Mouse (Mus musculus) ES-E14 (cell line): Measurements from ENCODE around the gene 1700007K13Rik. TPM values are rescaled to one million over a fixed set of nuclear protein-coding genes. Genes with fewer than 3 reads are reported as not detected.
"Not testable (repeated sequence)": the region's sequence is repeated elsewhere in the genome, so short reads cannot be mapped to it uniquely, and the experiment has no call there.

ENCODE experiments used
- DNase-seq: peaks from one replicate; pipeline ENCODE4 v3.0.0-alpha.2; 2013; ENCODE audit warnings: low read depth, low spot score
- H3K27ac ChIP-seq: 2 replicates; pipeline ENCODE4 v1.5.1; 2012; ENCODE audit warnings: low read depth, mild to moderate bottlenecking, low read length, moderate library complexity, mixed read lengths; ENCODE audit not compliant: poor library complexity, insufficient read depth, severe bottlenecking
- H3K36me3 ChIP-seq: 2 replicates; pipeline ENCODE4 v1.6.1; 2012; ENCODE audit warnings: mild to moderate bottlenecking, low read length, moderate library complexity, mixed read lengths; ENCODE audit not compliant: control insufficient read depth, poor library complexity, insufficient read depth, severe bottlenecking
- H3K4me1 ChIP-seq, 2 experiments: fragments of 150-350 bp in 1 of 2; sonication (generic) in 1 of 2; 2 replicates each; pipeline ENCODE4 v1.6.1; 2012; ENCODE audit warnings: low read length in 2 of 2, mild to moderate bottlenecking in 1 of 2, mixed read lengths in 1 of 2; ENCODE audit not compliant: control insufficient read depth in 2 of 2, insufficient read depth in 2 of 2, poor library complexity in 1 of 2
- H3K4me3 ChIP-seq, 2 experiments: fragments of 150-350 bp in 1 of 2; sonication (generic) in 1 of 2; 2 replicates each; pipeline ENCODE4 v1.5.1; 2012; ENCODE audit warnings: low read length in 2 of 2, low read depth in 1 of 2, mild to moderate bottlenecking in 1 of 2, mixed read lengths in 1 of 2; ENCODE audit not compliant: insufficient read depth in 1 of 2, poor library complexity in 1 of 2, severe bottlenecking in 1 of 2
- H3K9ac ChIP-seq: 2 replicates; pipeline ENCODE4 v1.6.1; 2012; ENCODE audit warnings: low read depth, mild to moderate bottlenecking, low read length, mixed read lengths; ENCODE audit not compliant: poor library complexity, insufficient read depth, severe bottlenecking
- H3K9me3 ChIP-seq: fragments of 150-350 bp; sonication (generic); 2 replicates; pipeline ENCODE4 v1.6.1; 2012; ENCODE audit warnings: low read depth, mild to moderate bottlenecking, low read length; ENCODE audit not compliant: control insufficient read depth, insufficient read depth
- CHD2 ChIP-seq: IDR thresholded peaks from 2 replicates; pipeline ENCODE4 v1.6.1; 2014; ENCODE audit warnings: mild to moderate bottlenecking, low read depth, low read length, inconsistent platforms
- HCFC1 ChIP-seq: IDR thresholded peaks from 2 replicates; pipeline ENCODE4 v1.6.1; 2012; ENCODE audit warnings: low read length, inconsistent platforms, borderline replicate concordance; ENCODE audit not compliant: insufficient read depth
- MAFK ChIP-seq: IDR thresholded peaks from 2 replicates; pipeline ENCODE4 v1.6.1; 2014; ENCODE audit warnings: mild to moderate bottlenecking, low read depth, low read length, inconsistent platforms; ENCODE audit not compliant: insufficient read depth
- ZC3H11A ChIP-seq: IDR thresholded peaks from 2 replicates; pipeline ENCODE4 v1.6.1; 2012; ENCODE audit warnings: low read depth, mild to moderate bottlenecking, inconsistent platforms, low read length, borderline replicate concordance
- ZNF384 ChIP-seq: IDR thresholded peaks from 2 replicates; pipeline ENCODE4 v1.6.1; 2012; ENCODE audit warnings: low read depth, low read length, inconsistent platforms
- in situ Hi-C, 2 experiments: fragments of 600-800 bp; cut with MboI; formaldehyde crosslinking; loops; one replicate each; pipeline ENCODE4 v1.15.1; 2025; ENCODE audit warnings: low sequenced_read_pairs in 2 of 2, inconsistent platforms in 1 of 2; ENCODE audit not compliant: unreplicated experiment in 2 of 2
- total RNA-seq: library from RNA; depleted of rRNA; stranded (reverse); fragments of 300-350 nt; gene quantifications from 2 replicates; pipeline ENCODE4 v1.2.3, GENCODE M21; 2012; rRNA removed

The 1700007K13Rik gene
- total RNA-seq: 12.9 and 14.2 TPM in 2 replicates

DNA sequence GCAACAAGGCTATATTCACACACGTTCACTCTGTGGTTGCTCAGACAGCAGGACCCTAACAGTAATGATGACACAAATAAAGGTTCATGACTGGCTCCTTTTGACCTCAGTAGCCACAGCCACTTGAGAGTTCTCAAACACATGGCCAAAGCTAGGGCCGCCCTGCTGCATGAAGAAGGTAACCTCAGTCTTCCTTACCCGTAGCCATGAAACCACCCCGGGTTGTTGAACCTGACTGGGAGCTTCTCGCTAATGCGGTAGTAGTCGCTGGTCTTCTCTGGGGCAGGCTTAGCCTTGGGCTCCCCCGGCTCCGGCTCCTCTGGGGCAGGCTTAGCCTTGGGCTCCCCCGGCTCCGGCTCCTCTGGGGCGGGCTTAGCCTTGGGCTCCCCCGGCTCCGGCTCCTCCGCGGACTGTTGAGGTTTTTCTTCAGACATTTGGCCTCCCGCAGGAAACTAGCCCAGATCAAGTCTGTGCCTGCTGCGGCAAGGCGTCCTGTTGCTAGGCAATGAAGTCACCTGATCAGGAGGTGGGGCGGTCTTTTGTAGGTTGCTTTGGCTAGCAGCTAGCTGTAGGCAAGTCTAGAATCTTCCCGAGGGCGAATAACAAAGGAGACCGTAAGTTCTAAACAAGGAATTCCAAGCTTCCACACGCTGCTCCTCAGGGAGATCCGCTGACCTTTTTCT lies at the start of gene 1700007K13Rik:
TSS of gene 1700007K13Rik (minus strand) at position 497 of the 683 bp plus-strand sequence.
- Histone ChIP-seq H3K9ac (peak within 1 kb of the TSS; percentile 64), H3K4me3 (peak within 1 kb of the TSS; percentile 63 to 68), H3K36me3 (peaks cover 14% of the 10 kb centered on the region), H3K4me1 (peaks cover 4 to 15% of the 10 kb centered on the region in 2 experiments; a peak in 3 of 4 replicates), H3K27ac (peak within 1 kb of the TSS; percentile 48; the same call in 1 of the 2 replicates), H3K9me3 (no peaks in the 10 kb centered on the region)
- in situ Hi-C loops: no loop called here
- TF ChIP-seq ZC3H11A (no peak), HCFC1 (no peak), ZNF384 (no peak), CHD2 (no peak), MAFK (no peak)
- peak; percentile 90 for DNase-seq

- no peaks in the 10 kb centered on the region for H3K9me3 ChIP-seq
- H3K4me1 ChIP-seq: peaks cover 3 to 30% of the 10 kb centered on the region in 2 experiments; a peak in 3 of 4 replicates
- H3K36me3 ChIP-seq: peaks cover 3% of the 10 kb centered on the region; the same call in 1 of the 2 replicates
- peak overlapping the region; percentile 4; the same call in 1 of the 2 replicates for H3K9ac ChIP-seq
- H3K4me3 ChIP-seq: no peak overlapping the region
- in situ Hi-C loops: no loop called here
- peak; percentile 93 for DNase-seq
- peak; percentile 61; the same call in 1 of the 2 replicates for TF ChIP-seq HCFC1
- TF ChIP-seq CHD2: no peak
- no peak for TF ChIP-seq MAFK
- no peak for TF ChIP-seq ZC3H11A
- no peak overlapping the region for H3K27ac ChIP-seq
Observed at GRCm38 (mm10) chr2:28514489-28514888, 48.4 kb upstream of the 1700007K13Rik start.

- H3K4me1 ChIP-seq: peaks cover 3 to 22% of the 10 kb centered on the region in 2 experiments
- no peak for DNase-seq
Observed at GRCm38 (mm10) chr2:28513431-28514370, 47.6 kb upstream of the 1700007K13Rik start.

GRCm38 (mm10) chr2:28512798-28513401 lies 46.8 kb upstream of the 1700007K13Rik start, which contains the start of gene Ralgds:
Gene Ralgds (plus strand): TSS chr2:28513125.
- peak within 1 kb of the TSS; percentile 66 to 73 for H3K4me3 ChIP-seq
- in situ Hi-C loops: no loop called here
- H3K9ac ChIP-seq: peak within 1 kb of the TSS; percentile 81
- peaks cover 3% of the 10 kb centered on the region; the same call in 1 of the 2 replicates for H3K36me3 ChIP-seq
- no peak for DNase-seq
- peaks cover 3 to 16% of the 10 kb centered on the region in 2 experiments for H3K4me1 ChIP-seq
- H3K9me3 ChIP-seq: no peaks in the 10 kb centered on the region
- H3K27ac ChIP-seq: peak within 1 kb of the TSS; percentile 19
- no peak for TF ChIP-seq ZC3H11A
- TF ChIP-seq MAFK: no peak
- TF ChIP-seq HCFC1: 0 out of 2 replicates have a peak, but pooled peaks have one; percentile 26
- TF ChIP-seq CHD2: no peak
- no peak for TF ChIP-seq ZNF384

More at GRCm38 (mm10) chr2:28513431-28514370, 47.6 kb upstream of the 1700007K13Rik start:
- Histone ChIP-seq H3K36me3 (peaks cover 3% of the 10 kb centered on the region; the same call in 1 of the 2 replicates), H3K9me3 (no peaks in the 10 kb centered on the region), H3K27ac (peak overlapping the region; percentile 19), H3K9ac (peak overlapping the region; percentile 81), H3K4me3 (peak overlapping the region; percentile 66 to 73)
- TF ChIP-seq HCFC1: 0 out of 2 replicates have a peak, but pooled peaks have one; percentile 7
- no peak for TF ChIP-seq MAFK
- in situ Hi-C loops: no loop called here

DNA sequence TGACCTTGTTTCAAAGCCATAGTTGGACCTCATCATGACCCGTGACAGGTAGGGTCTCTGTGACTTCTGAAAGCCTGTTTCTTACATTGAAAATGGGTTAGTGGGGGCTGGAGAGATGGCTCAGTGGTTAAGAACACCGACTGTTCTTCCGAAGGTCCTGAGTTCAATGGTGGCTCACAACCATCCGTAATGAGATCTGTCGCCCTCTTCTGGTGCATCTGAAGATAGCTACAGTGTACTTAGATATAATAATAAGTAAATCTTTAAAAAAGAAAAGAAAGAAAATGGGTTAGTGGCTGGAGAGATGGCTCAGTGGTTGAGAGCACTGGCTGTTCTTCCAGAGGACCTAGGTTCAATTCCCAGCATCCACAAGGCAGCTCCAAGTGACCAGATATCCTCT lies 45.5 kb upstream of the 1700007K13Rik start:
- H3K4me3 ChIP-seq, DNase-seq, in situ Hi-C loops: not testable (repeated sequence)

More for the DNA sequence above, 45.5 kb upstream of the 1700007K13Rik start:
- H3K9ac ChIP-seq, H3K9me3 ChIP-seq, H3K36me3 ChIP-seq, H3K27ac ChIP-seq: not testable (repeated sequence)
- peaks cover 3 to 13% of the 10 kb centered on the region in 2 experiments; a peak in 3 of 4 replicates for H3K4me1 ChIP-seq
